Mouse (Mus musculus) limb, embryonic 10.5 days (tissue): Measurements from ENCODE around the gene Rfng. TPM values are rescaled to one million over a fixed set of nuclear protein-coding genes. Genes with fewer than 3 reads are reported as not detected.
"Not testable (repeated sequence)": the region's sequence is repeated elsewhere in the genome, so short reads cannot be mapped to it uniquely, and the experiment has no call there.

Experiments used
- DNase-seq: peaks from one replicate; pipeline ENCODE4 v3.0.0-alpha.2; 2017; ENCODE audit warnings: low spot score
- H3K27ac ChIP-seq: fragments of 300-500 bp; sonication (generic); 2 replicates; pipeline ENCODE4 v1.5.1; 2016; ENCODE audit warnings: mild to moderate bottlenecking
- H3K27me3 ChIP-seq: fragments of 300-500 bp; sonication (generic); 2 replicates; pipeline ENCODE4 v1.6.1; 2016; ENCODE audit warnings: low read depth, mild to moderate bottlenecking; ENCODE audit not compliant: poor library complexity, severe bottlenecking
- H3K36me3 ChIP-seq: fragments of 300-500 bp; sonication (generic); 2 replicates; pipeline ENCODE4 v1.6.1; 2016; ENCODE audit warnings: mild to moderate bottlenecking, moderate library complexity
- H3K4me1 ChIP-seq: fragments of 300-500 bp; sonication (generic); 2 replicates; pipeline ENCODE4 v1.6.1; 2016
- H3K4me3 ChIP-seq: fragments of 300-500 bp; sonication (generic); 2 replicates; pipeline ENCODE4 v1.5.1; 2016; ENCODE audit warnings: mild to moderate bottlenecking, moderate library complexity
- H3K9me3 ChIP-seq: fragments of 300-500 bp; sonication (generic); replicated peaks from 2 replicates; pipeline ENCODE4 v1.6.1; 2016; ENCODE audit warnings: mild to moderate bottlenecking
- WGBS: fragments of 180-500 bp; shearing (Covaris S2); methylation state at CpG from one replicate; pipeline ENCODE4 v1.1.7; 2016; 5-methylcytosine and 5-hydroxymethylcytosine counted together
- polyA plus RNA-seq: library from polyadenylated mRNA; unstranded; fragments of >200 nt; fragmentation: Nextera tagmentation; extraction: Ambion mirVana; gene quantifications from 2 replicates; pipeline ENCODE4 v1.2.1, GENCODE M21; 2016

Rfng gene
- polyA plus RNA-seq, 1 experiment from 2014 or later = 40.4 TPM

DNA sequence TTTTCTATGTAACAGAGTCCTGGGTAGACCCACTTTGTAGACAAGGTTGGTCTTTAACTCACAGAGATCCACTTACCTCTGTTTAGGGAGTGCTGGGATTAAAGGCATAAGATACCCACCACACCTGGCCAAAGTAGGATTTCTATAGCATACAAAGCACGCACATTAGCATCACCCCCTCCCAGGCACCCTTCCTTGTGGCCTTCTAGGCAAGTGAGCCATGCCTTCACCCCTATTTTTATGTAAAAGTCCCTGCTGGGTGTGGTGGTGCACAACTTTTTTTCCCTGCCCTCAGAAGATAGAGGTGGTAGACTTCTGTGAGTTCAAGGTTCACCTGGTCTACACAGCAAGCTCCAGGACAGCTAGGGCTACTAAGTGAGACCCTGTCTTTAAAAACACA lies 4.1 kb downstream of the Rfng start:
- no peaks in the 10 kb centered on the region for H3K9me3 ChIP-seq
- H3K4me3 ChIP-seq = no peak overlapping the region
- H3K4me1 ChIP-seq = peaks cover 21% of the 10 kb centered on the region
- DNase-seq = no peak
- 75% methylated on average over 1 of the region's 1 CpGs for WGBS
- peaks cover 21% of the 10 kb centered on the region for H3K27me3 ChIP-seq
- H3K36me3 ChIP-seq = peaks cover 18% of the 10 kb centered on the region
- no peak overlapping the region for H3K27ac ChIP-seq

DNA sequence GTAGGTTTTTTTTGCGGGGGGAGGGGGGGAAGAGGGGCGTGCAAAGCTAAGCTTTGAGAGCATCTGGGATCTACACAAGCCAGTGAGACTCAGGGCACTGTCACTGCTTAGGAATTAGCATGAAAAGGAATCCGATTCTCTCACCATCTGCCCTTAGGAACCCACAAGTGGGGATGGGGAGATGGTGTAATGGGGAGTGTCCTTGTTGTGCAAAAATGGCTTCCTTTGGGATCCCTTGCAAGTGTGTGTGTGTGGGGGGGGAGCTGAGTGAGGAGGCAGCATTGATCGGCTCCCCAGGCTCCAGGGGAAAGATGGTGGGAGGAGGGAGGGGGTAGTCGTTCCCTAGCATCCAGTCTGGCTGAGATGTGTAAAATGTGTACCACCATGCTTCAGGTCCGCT lies 6.9 kb downstream of the Rfng start:
- DNase-seq = no peak
- Histone ChIP-seq H3K27me3 (peaks cover 5% of the 10 kb centered on the region; the same call in 1 of the 2 replicates), H3K27ac (no peak overlapping the region), H3K4me3 (no peak overlapping the region), H3K4me1 (peaks cover 7% of the 10 kb centered on the region), H3K36me3 (peaks cover 16% of the 10 kb centered on the region), H3K9me3 (no peaks in the 10 kb centered on the region)
- 40% methylated on average over 6 of the region's 6 CpGs for WGBS

DNA sequence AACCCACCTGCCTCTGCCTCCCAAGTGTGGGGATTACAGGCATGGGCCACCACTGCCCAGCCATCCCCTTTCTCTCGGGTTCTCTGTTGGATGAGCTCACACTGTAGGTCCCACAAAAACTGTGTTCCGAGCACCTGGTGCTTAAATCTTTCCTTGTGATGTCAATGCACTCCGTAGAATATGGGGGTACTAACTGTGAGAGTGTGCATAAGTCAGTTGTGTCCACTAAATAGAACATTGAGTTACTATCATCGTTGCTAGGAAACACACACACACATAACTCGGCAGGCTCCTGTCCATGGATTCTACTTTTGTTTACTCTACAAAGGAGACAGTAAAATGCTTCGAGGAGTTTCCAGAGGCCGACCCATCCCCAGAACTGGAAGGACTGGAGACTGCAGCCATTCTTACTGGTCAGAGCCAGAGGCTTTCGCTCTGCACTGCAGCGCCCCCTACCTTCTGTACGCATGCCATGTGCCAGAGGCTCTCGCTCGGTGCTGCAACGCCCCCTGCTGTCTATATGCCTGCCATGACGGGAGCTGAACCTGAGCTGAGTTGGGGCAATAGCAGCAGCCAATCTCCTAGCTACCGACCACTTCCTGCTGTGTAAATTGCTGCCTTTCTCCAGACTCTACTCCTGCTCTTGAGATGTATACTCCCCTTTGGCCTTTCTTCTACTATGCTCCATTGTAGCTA lies 8.1 kb downstream of the Rfng start:
- H3K27me3 ChIP-seq = no peaks in the 10 kb centered on the region
- 28% methylated on average over 15 of the region's 15 CpGs for WGBS
- H3K4me3 ChIP-seq = no peak overlapping the region
- H3K4me1 ChIP-seq = peaks cover 7% of the 10 kb centered on the region
- 0 out of 2 replicates have a peak overlapping the region, but pooled peaks have one; percentile 27 for H3K27ac ChIP-seq
- H3K9me3 ChIP-seq = no peaks in the 10 kb centered on the region
- peak; percentile 96 for DNase-seq
- peaks cover 7% of the 10 kb centered on the region for H3K36me3 ChIP-seq

DNA sequence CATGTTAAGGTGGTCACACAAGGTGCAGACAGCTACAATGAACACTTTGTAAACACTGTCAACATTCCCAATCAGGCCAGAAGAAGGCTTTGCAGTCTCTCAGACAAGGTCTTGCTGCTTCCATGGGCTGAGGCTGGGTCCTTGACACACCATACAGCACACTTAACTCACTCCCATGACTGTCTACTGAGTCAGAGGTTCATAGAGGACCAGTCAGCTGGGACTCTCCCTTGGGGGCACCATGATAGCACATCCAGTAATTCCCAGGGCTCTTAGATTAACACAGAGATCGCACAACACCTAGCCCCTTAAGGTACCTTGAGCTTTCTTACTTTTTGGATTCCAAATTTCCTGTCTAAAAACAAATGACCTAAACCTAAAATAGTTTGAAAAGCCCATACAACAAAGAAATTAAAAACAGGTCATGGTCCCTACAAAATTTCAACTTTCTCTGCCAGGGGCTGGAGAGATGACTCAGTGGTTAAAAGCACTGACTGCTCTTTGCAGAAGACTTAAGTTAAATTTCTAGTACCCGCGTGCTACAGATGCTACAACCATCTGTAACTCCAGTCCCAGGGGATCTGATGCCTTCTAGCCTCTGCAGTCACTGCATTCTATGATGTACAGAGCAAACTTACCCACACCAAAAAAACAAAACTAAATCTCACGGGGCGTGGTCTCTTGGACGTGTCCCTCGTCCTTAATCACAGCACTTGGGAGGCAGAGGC lies 10.4 kb downstream of the Rfng start:
- Histone ChIP-seq H3K36me3 (no peaks in the 10 kb centered on the region), H3K27ac (no peak overlapping the region), H3K9me3 (no peaks in the 10 kb centered on the region), H3K27me3 (no peaks in the 10 kb centered on the region), H3K4me3 (no peak overlapping the region), H3K4me1 (peaks cover 7% of the 10 kb centered on the region)
- 92% methylated on average over 7 of the region's 7 CpGs for WGBS
- DNase-seq = no peak

DNA sequence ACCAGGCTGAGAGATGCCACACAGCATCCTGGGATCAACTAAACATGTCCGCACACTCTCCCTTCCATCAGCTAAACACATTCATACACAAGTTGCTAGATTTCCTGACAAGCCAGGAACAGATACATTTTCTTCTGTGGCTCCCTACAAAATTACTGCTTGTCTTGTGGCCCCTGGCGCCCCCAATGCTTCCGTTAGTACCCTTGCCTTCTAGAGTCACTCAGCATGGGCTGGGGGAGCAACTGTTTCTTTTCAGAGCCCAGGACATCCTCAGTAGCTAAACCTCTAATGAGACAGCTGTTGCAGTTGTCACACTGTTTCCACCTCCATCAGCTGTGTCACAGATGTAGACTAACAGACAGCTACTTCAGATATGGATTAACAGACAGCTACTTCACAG lies 11.3 kb downstream of the Rfng start:
- 78% methylated on average over 3 of the region's 3 CpGs for WGBS
- H3K27me3 ChIP-seq = no peaks in the 10 kb centered on the region
- peaks cover 7% of the 10 kb centered on the region for H3K4me1 ChIP-seq
- no peaks in the 10 kb centered on the region for H3K9me3 ChIP-seq
- H3K27ac ChIP-seq = no peak overlapping the region
- no peak for DNase-seq
- no peaks in the 10 kb centered on the region for H3K36me3 ChIP-seq
- no peak overlapping the region for H3K4me3 ChIP-seq

DNA sequence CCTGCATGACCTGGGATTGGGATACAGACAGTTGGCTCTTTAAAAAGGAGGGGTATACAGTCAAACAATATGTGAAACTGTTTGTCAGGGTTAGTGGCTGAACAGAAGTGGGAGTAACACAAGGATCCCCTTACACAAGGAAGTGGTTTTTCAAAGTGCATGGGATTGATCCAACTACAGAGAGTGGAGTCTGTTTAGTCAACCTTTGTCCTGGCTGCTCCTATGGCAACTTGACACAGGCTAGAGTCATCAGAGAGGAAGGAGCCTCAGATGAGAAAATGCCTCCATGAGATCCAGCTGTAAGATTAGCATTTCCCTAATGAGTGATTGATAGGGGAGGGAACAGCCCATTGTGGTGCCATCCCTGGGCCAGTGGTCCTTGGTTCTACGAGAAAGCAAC lies 15.8 kb downstream of the Rfng start:
- Histone ChIP-seq H3K4me3 (no peak overlapping the region), H3K9me3 (no peaks in the 10 kb centered on the region), H3K36me3 (no peaks in the 10 kb centered on the region), H3K27me3 (peaks cover 13% of the 10 kb centered on the region; the same call in 1 of the 2 replicates), H3K27ac (no peak overlapping the region), H3K4me1 (no peaks in the 10 kb centered on the region)
- DNase-seq = no peak
- 80% methylated on average over 1 of the region's 1 CpGs for WGBS

DNA sequence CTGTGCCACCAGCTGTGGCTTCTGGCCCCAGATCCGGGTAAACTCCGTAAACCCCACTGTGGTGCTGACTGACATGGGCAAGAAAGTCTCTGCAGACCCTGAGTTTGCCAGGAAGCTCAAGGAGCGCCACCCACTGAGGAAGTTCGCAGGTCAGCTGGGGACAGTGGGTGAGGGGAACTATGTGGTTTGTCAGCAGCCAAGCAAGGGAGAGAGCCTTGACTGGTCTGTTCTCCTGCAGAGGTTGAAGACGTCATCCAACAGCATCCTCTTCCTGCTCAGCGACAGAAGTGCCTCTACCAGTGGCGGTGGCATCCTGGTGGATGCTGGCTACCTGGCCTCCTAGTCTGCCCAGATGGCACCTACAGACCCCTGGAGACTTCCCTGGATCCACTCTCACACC lies 17.0 kb downstream of the Rfng start:
- WGBS = 75% methylated on average over 5 of the region's 7 CpGs
- H3K27ac ChIP-seq, DNase-seq, H3K4me3 ChIP-seq, H3K36me3 ChIP-seq, H3K9me3 ChIP-seq, H3K4me1 ChIP-seq: not testable (repeated sequence)
- peaks cover 23% of the 10 kb centered on the region for H3K27me3 ChIP-seq

DNA sequence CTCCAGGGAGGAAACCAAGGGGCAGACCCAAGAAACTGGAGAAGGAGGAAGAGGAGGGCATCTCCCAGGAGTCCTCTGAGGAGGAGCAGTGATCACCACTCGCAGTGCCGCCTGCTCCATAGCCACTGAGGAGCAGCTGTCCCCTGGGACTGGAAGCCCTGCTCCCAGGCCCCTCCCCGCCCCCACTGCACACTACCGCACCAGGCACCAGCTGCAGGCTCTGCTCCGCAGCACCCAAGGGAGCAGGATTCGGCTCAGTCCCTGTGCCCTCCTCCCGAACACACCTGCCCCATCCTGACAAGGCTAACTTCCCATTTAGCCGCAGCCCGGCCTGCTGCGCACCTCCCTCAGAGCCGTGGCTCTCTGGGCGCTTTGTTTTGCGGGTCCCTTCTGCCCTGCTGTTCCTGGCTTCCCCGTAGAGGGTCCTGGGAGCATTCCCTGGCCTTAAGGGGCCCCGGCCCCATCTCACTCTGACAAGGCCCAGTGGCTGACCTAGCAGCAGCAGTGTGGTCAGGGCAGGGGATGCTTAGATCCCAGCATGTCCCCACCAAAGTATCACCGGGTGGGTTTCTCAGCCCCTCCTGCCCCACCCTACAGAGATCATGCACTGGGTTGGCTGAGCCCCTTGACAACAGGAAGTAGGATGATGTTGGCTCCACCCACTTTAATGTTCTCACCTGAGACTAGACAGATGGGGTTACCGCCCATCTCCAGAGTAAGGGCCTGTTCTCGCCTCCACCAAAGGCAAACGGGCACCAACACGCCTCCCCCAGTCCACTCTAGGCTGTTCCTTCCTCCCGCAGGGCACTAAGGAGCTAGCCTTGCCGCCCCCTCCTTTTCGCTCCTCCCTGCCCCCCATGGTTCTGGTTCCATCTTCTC lies 20.6 kb downstream of the Rfng start:
- DNase-seq, H3K9me3 ChIP-seq, H3K36me3 ChIP-seq, H3K27ac ChIP-seq, H3K4me3 ChIP-seq, H3K4me1 ChIP-seq: not testable (repeated sequence)
- H3K27me3 ChIP-seq = peaks cover 32% of the 10 kb centered on the region
- 14% methylated on average over 7 of the region's 23 CpGs for WGBS

DNA sequence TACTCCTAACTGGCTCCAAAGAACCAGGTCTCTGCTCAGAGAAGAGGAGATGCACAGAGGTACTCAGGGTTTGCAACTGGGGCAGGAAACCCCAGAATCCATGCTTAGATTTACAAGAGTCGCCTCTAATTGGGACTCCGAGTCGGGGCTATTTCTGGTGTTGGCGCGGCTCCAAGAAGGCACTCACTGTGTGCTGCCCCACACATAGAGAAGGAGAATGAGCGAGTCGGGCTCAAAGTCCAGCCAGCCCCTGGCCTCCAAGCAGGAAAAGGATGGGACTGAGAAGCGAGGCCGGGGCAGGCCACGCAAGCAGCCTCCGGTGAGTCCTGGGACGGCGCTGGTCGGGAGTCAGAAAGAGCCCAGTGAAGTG lies 21.4 kb downstream of the Rfng start, which contains the start of gene Hmga1b:
Gene Hmga1b (plus strand): TSS at position 123 of the 370 bp plus-strand sequence.
- not testable (repeated sequence) for DNase-seq, H3K4me1 ChIP-seq, H3K36me3 ChIP-seq, H3K4me3 ChIP-seq, H3K9me3 ChIP-seq
- H3K27ac ChIP-seq = peak within 1 kb of the TSS; percentile 9; the same call in 1 of the 2 replicates
- peaks cover 32% of the 10 kb centered on the region for H3K27me3 ChIP-seq
- 20% methylated on average over 14 of the region's 14 CpGs for WGBS

DNA sequence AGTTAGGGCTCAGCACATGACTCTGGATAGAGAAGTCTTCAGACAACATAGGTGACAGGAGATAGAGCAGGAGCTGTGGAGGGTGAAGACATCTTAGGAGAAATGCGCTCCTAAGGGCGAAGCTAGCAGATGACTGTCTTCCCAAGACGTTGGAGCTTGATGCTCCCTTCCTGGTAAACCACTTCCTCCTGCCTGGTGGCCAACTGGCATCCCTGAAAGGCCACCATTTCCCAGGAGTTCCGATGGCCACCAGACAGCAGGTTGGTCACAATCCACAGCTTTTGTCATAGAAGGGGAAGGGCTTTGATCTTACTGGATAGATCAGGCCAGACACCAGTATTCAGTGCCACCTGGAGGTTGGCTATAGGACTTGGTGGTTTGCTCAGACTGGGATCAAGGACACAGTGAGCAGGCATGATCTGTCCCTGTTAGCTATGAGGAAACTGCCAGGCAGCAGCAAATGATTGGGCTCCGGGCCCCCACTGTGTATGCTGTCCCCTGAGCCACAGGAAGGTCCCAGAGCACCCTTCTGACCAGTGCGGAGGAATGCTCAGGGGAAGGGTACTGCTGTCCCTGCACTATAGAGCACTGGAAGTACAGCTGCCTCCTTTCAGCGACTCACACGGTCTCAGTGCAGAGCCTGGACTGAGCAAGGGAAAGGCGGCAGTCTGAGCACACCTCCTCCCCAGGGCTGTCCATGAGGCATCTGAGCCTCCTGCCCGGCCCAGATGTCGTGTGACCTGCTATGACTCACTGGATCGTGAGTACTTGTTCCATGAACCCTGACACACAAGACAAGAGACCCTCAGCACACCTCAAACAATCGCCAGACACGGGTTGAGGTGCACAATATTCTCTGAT lies 22.0 kb downstream of the Rfng start:
- H3K4me3 ChIP-seq = no peak overlapping the region
- no peak for DNase-seq

DNA sequence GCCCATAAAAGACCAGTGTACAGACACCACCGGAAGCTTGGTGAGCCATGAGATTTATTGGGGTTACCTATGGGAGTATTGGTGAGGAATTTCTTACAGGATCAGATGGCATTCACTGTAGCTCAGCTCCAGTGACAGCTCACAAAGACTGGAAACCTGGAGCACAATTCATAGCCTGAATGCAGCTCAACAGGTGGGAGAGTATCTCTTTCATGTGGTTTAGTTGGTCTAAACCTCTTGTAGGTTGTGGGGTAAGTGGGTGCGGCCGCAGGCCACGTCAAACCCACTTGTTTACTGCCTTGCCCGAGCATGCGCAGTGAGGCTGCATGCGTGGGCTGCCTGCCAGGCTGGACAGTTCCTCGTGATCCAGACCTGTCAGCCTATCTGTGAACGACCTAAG lies 23.8 kb downstream of the Rfng start:
- H3K4me3 ChIP-seq = no peak overlapping the region
- 0 out of 2 replicates have a peak, but pooled peaks cover 5% of the 10 kb centered on the region for H3K4me1 ChIP-seq
- H3K27me3 ChIP-seq = peaks cover 26% of the 10 kb centered on the region
- DNase-seq = no peak
- H3K9me3 ChIP-seq = peaks cover 8% of the 10 kb centered on the region; the same call in 1 of the 2 replicates
- H3K27ac ChIP-seq = no peak overlapping the region
- H3K36me3 ChIP-seq = no peaks in the 10 kb centered on the region
- 90% methylated on average over 9 of the region's 9 CpGs for WGBS

More for the DNA sequence above, 22.0 kb downstream of the Rfng start:
- Histone ChIP-seq H3K36me3 (no peaks in the 10 kb centered on the region), H3K27me3 (peaks cover 32% of the 10 kb centered on the region), H3K9me3 (peaks cover 8% of the 10 kb centered on the region; the same call in 1 of the 2 replicates), H3K27ac (peak overlapping the region; percentile 9; the same call in 1 of the 2 replicates), H3K4me1 (0 out of 2 replicates have a peak, but pooled peaks cover 5% of the 10 kb centered on the region)
- 76% methylated on average over 14 of the region's 14 CpGs for WGBS

DNA sequence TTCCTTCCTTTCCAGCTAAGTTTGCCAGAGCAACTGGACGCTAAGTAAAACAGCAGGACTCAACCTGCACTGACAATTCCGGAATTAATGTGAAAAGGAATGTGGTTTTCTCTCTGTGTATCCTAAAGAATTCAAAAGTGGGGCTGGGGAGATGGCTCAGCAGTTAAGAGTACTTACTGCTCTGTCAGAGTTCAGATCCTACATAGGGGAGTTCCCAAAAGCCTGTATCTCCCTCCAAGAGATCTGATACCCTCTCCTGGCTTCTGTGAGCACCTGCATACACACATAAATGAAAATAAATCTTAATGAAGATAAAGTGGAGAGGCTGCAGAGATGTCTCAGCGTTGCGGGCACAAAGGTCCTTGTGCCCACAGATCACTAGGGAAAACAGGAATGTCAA lies 32.4 kb downstream of the Rfng start:
- H3K4me3 ChIP-seq = no peak overlapping the region
- no peak for DNase-seq
- WGBS = 83% methylated on average over 4 of the region's 4 CpGs
- H3K9me3 ChIP-seq = no peaks in the 10 kb centered on the region
- H3K4me1 ChIP-seq = peaks cover 17% of the 10 kb centered on the region
- no peaks in the 10 kb centered on the region for H3K27me3 ChIP-seq
- no peaks in the 10 kb centered on the region for H3K36me3 ChIP-seq
- no peak overlapping the region for H3K27ac ChIP-seq
